Mouse (Mus musculus): ENCODE data around the gene Pla1a. TPM values are rescaled to one million over a fixed set of nuclear protein-coding genes. Genes with fewer than 3 reads are reported as not detected.

The Pla1a gene
- total RNA-seq, 4 experiments from 2014 or later, result 0.78 to 2.0 (median 1.9) TPM

GRCm38 (mm10) chr16:38389284-38389893 lies 43.6 kb downstream of the Pla1a start:
- DNase-seq (ENCODE audit: low spot score in 2 of 2), result no peak

- DNase-seq (ENCODE audit: low spot score in 2 of 2), result no peak
Observed at GRCm38 (mm10) chr16:38388757-38389156, 44.2 kb downstream of the Pla1a start.

GRCm38 (mm10) chr16:38387389-38387788 lies 45.6 kb downstream of the Pla1a start:
- DNase-seq (ENCODE audit: low spot score in 2 of 2), result no peak

- DNase-seq (ENCODE audit: low spot score in 2 of 2), result no peak
Observed at GRCm38 (mm10) chr16:38385700-38386099, 47.2 kb downstream of the Pla1a start.

GRCm38 (mm10) chr16:38385184-38385634 lies 47.7 kb downstream of the Pla1a start:
- no peak for DNase-seq (ENCODE audit: low spot score in 2 of 2)

GRCm38 (mm10) chr16:38383683-38384082 lies 49.3 kb downstream of the Pla1a start:
- no peak for DNase-seq (ENCODE audit: low spot score in 2 of 2)

GRCm38 (mm10) chr16:38379926-38380325 lies 53.0 kb downstream of the Pla1a start:
- DNase-seq (ENCODE audit: low spot score in 2 of 2), result no peak

- no peak for DNase-seq (ENCODE audit: low spot score in 2 of 2)
Observed at GRCm38 (mm10) chr16:38379493-38379892, 53.5 kb downstream of the Pla1a start.

- no peak for DNase-seq (ENCODE audit: low spot score in 2 of 2)
Observed at GRCm38 (mm10) chr16:38379088-38379487, 53.9 kb downstream of the Pla1a start.

- no peak for DNase-seq (ENCODE audit: low spot score in 2 of 2)
Observed at GRCm38 (mm10) chr16:38378591-38378990, 54.4 kb downstream of the Pla1a start.

GRCm38 (mm10) chr16:38377546-38377945 lies 55.4 kb downstream of the Pla1a start:
- DNase-seq (ENCODE audit: low spot score in 2 of 2), result no peak

- no peak for DNase-seq (ENCODE audit: low spot score in 2 of 2)
Observed at GRCm38 (mm10) chr16:38376841-38377249, 56.1 kb downstream of the Pla1a start.

- DNase-seq (ENCODE audit: low spot score in 2 of 2), result peak in 1 of 2 experiments; percentile 47
Observed at GRCm38 (mm10) chr16:38376163-38376840, 56.6 kb downstream of the Pla1a start.

- DNase-seq (ENCODE audit: low spot score in 2 of 2), result no peak
Observed at GRCm38 (mm10) chr16:38375182-38375581, 57.8 kb downstream of the Pla1a start.

GRCm38 (mm10) chr16:38374379-38375140 lies 58.4 kb downstream of the Pla1a start:
- no peak for DNase-seq (ENCODE audit: low spot score in 2 of 2)

GRCm38 (mm10) chr16:38373941-38374340 lies 59.0 kb downstream of the Pla1a start:
- no peak for DNase-seq (ENCODE audit: low spot score in 2 of 2)

- DNase-seq (ENCODE audit: low spot score in 2 of 2), result no peak
Observed at GRCm38 (mm10) chr16:38373439-38373838, 59.5 kb downstream of the Pla1a start.

GRCm38 (mm10) chr16:38372876-38373275 lies 60.1 kb downstream of the Pla1a start:
- no peak for DNase-seq (ENCODE audit: low spot score in 2 of 2)

- no peak for DNase-seq (ENCODE audit: low spot score in 2 of 2)
Observed at GRCm38 (mm10) chr16:38371705-38372296, 61.1 kb downstream of the Pla1a start.

- no peak for DNase-seq (ENCODE audit: low spot score in 2 of 2)
Observed at GRCm38 (mm10) chr16:38370633-38371374, 62.1 kb downstream of the Pla1a start.

GRCm38 (mm10) chr16:38369992-38370484 lies 62.9 kb downstream of the Pla1a start:
- no peak for DNase-seq (ENCODE audit: low spot score in 2 of 2)
